Mouse (Mus musculus): ENCODE measurements around the gene Gm28539.

Gene Gm28539

DNA sequence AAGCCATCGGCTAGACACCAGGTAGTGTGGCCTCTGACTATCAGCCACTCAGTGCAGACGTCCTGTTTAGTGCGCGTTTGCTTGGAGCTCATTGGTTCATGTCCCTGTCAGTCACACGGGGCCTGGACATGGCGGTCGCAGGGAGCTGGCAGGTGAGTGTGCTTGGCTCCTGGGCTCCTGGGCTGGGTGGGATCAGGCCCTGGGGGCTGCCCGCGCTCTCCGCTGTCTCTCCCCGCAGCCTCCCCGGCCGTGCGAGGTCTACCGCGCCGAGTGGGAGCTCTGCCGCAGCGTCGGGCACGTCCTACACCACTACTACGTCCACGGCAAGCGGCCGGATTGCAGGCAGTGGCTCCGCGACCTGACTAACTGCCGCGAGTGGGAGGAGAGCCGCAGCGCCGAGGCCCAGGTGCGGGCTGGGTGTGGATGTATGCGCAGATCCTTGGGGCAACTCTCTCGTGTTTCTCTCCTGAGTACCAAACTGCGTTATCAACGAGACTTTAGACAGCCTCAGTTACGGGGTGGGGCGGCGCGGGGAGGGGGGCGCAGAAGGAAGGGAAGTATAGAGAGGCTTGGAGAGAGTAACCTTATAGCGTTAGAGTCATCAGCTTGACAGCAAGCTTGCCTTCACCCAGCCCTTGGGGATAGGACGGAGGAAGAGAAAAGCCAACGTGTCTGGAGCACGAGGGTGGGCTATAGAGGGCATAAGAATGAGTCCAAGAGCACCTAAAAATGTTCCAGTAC, at the start of gene Gm28539, which contains the start of gene 2510002D24Rik:
Gene Gm28539, plus strand, starts transcription at position 117 of the 741 bp plus-strand sequence.
Gene 2510002D24Rik, plus strand, starts transcription at position 111 of the 741 bp plus-strand sequence.
- peak; percentile 96 for DNase-seq (ENCODE audit: low spot score)

GRCm38 (mm10) chr16:18786652-18787051, 49.7 kb upstream of the Gm28539 start:
- no peak for DNase-seq (ENCODE audit: low spot score)

- DNase-seq (ENCODE audit: low spot score), result no peak
Observed at GRCm38 (mm10) chr16:18788627-18789406, 47.6 kb upstream of the Gm28539 start.

DNA sequence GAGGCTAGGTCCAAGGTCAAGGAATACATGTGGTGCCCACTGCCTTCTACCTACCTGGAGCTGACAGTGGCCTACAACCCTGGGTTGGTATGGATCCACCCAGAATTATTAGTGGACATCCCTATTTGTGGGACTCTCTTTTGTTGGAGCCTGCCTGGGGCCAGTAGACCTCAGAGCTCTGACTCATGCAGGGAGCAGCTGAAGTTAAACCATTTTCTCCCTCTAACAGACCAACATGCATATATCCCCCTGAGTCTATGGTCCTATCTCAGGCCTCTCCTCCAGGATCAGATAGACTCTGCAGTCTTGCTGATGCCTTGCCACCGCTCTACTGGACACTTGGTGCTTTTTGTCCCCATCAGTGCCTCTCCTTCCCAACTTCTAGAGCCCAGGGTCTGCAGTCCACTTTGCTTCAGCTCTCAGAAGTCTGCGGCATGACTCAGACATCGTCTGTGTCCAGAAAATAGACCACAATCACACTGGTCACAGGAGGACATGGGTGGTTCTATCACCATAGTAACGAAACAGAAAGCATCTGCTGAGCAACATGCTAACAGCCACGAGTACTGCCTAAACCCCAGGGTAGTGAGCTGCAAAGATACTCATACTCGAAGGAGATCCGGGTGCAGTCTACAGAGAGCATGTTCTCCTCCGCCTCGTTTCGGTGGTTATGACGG, 41.0 kb upstream of the Gm28539 start:
- no peak for DNase-seq (ENCODE audit: low spot score)

DNA sequence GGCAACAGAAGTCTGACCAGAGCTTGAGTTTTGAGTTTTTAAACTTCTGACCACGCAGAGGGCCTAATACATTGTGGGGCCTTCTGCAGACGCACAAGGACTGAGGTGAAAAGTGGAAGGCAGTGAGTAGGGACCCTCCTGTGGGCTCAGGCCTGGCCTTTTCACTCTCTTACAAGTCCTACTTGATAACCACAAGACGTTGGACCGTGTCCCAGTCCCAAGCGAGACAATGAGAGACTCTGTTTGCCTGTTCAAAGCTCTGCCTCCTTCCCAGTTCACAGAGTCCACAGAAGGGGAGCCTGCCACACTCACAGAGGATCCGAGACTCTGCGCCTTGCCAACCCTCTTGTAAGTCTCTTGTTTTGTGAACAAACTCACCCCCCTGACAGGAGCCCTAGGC, 39.7 kb upstream of the Gm28539 start:
- DNase-seq (ENCODE audit: low spot score), result no peak

- no peak for DNase-seq (ENCODE audit: low spot score)
Observed at GRCm38 (mm10) chr16:18798151-18798550, 38.2 kb upstream of the Gm28539 start.

GRCm38 (mm10) chr16:18798841-18799240, 37.5 kb upstream of the Gm28539 start:
- DNase-seq (ENCODE audit: low spot score), result peak; percentile 55

GRCm38 (mm10) chr16:18805746-18806145, 30.6 kb upstream of the Gm28539 start:
- DNase-seq (ENCODE audit: low spot score), result no peak

GRCm38 (mm10) chr16:18809001-18809400, 27.4 kb upstream of the Gm28539 start:
- DNase-seq (ENCODE audit: low spot score), result no peak

GRCm38 (mm10) chr16:18811032-18811431, 25.4 kb upstream of the Gm28539 start:
- DNase-seq (ENCODE audit: low spot score), result peak; percentile 9

DNA sequence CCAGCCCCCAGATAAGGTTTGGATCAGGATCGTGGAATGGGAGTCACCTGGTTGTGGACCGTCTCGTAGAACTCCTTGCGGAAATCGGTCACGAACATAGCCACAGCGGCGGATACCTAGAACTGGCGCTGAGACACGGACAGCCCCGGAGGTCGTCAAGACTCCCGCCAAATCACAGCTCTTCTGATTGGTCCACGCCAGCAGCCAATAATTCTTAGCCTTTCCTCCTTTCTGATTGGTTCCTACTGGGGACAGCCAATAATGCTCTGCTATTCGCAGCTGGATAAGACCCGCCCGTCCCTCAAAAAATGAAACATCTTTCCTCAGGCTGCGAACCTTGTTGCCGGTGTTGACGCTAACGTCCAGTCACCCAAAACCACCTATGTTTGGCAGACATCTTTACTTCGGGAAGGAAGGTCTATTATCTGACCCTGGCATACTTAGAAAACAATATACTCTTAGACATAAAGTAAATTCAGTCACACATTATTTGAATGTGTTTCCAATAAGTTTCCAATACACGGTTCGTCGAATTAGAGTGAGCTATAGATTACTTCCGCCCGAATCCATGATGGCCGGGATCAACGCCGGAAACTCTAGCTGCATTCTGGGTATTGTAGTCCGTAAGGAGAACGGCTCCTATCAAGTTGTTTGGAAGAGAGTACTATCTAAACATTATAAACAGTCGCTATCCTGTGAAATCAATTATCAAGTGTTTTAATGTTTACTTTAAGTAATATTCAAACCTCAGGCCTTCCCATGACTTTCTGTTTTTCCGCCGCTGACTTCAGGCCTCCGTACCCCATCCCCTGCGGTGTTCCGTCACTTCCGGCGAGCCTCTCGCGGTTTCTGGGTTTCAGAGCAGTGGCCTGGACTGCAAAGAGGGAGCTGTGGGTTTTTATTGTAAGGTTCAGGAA, 24.7 kb upstream of the Gm28539 start, which contains the start of the genes Ufd1 and Cdc45:
Gene Ufd1, plus strand, starts transcription at position 312 of the 917 bp plus-strand sequence.
Gene Cdc45, minus strand, starts transcription at position 520 of the 917 bp plus-strand sequence.
- DNase-seq (ENCODE audit: low spot score), result peak; percentile 95

DNA sequence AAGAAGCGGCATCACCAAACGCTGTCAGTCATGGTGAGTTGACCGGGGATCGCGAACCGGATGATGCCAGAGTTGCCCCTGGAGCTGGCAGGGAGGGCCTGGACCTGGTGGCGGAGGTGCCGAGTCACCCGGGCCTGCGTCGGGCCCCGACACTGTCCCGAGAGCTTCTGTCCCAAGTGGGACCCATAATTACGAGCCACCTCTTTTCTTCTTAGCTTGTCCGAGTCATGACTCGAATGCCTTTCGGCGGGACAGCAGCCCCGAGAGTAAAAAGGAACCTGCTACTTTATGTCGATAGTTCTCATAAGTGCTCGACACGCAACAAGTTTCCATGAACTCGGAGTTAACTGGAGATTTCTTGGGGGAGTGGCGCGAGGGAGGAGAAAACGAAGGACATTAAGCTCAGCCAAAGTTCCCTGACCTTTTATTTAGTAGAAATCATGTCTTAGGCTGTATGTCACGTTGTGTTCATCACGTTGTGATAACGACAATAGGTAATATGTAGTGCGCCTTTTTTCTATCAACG, 23.9 kb upstream of the Gm28539 start:
- no peak for DNase-seq (ENCODE audit: low spot score)

- no peak for DNase-seq (ENCODE audit: low spot score)
Observed at GRCm38 (mm10) chr16:18822356-18822755, 14.0 kb upstream of the Gm28539 start.

GRCm38 (mm10) chr16:18822925-18823324, 13.5 kb upstream of the Gm28539 start:
- DNase-seq (ENCODE audit: low spot score), result no peak

GRCm38 (mm10) chr16:18828630-18829029, 7.8 kb upstream of the Gm28539 start:
- no peak for DNase-seq (ENCODE audit: low spot score)

DNA sequence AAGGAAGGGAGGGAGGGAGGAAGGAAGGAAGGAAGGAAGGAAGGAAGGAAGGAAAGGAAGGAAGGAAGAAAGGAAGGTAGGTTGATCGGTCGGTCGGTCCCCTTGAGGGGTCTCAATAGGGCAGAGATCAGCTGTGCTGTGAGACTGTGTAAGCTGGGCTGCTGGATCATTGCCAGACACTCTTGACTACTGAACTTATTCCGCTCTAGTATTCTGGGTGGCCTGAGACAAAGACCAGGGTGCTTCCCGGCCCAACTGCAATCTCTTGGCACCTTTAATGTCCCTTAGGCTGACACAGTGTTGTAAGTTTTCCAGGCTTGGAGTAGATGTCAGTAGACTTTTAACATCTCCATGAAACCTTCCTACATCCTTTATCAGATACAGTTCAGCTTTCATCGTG, 7.3 kb upstream of the Gm28539 start:
- DNase-seq (ENCODE audit: low spot score), result no peak

DNA sequence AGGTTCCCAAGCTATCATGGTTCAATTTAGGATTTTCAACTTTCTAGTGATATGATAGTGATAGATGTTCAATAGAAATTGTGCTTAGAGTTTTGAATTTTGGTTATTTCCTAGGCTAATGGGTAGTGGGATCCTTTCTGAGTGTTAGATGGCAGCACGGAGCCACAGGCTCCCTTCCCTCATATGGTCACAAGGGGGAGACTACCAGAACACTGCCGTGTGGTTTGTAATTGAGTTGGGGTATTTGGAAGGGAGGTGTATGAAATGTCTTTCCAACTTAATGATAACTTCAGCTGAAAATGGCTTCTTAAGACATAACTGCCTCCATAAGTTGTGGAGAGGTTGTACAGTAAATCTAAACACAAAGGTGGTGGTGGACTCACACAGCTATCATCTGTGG, 2.9 kb upstream of the Gm28539 start:
- DNase-seq (ENCODE audit: low spot score), result no peak

DNA sequence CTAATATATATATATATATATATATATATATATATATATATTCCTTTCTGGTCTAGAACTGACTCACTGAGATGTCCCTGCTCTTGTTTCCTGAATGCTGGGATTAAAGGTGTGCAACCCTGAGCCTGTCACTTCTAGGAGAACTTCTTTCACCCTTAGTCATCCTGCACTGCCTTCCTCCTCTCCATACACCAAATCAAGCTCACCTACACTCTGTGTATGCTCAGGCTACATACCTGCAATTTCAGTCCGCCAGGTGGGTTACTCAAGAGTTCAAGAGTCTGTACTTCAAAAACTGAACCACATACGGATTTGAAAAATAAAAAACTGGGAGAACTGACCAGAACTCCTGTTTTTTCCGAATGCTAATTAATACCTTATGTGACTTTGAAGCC, 314 bp upstream of the Gm28539 start:
- DNase-seq (ENCODE audit: low spot score), result no peak

GRCm38 (mm10) chr16:18838346-18838745, 2.0 kb downstream of the Gm28539 start:
- no peak for DNase-seq (ENCODE audit: low spot score)

- DNase-seq (ENCODE audit: low spot score), result no peak
Observed at GRCm38 (mm10) chr16:18846301-18846820, 10.0 kb downstream of the Gm28539 start.
